Mouse (Mus musculus) hindbrain, embryonic 10.5 days (tissue): Measurements from ENCODE around the gene Dpagt1. TPM values are rescaled to one million over a fixed set of nuclear protein-coding genes. Genes with fewer than 3 reads are reported as not detected.
"Not testable (repeated sequence)": the region's sequence is repeated elsewhere in the genome, so short reads cannot be mapped to it uniquely, and the experiment has no call there.

Experiments
- DNase-seq: peaks from one replicate; pipeline ENCODE4 v3.0.0-alpha.2; 2017; ENCODE audit warnings: low spot score
- H3K27ac ChIP-seq: fragments of 300-500 bp; sonication (generic); 2 replicates; pipeline ENCODE4 v1.5.1; 2016; ENCODE audit warnings: mild to moderate bottlenecking, moderate library complexity
- H3K27me3 ChIP-seq: fragments of 300-500 bp; sonication (generic); 2 replicates; pipeline ENCODE4 v1.6.1; 2016; ENCODE audit warnings: mild to moderate bottlenecking; ENCODE audit not compliant: poor library complexity, insufficient read depth, severe bottlenecking
- H3K36me3 ChIP-seq: fragments of 300-500 bp; sonication (generic); 2 replicates; pipeline ENCODE4 v1.6.1; 2016; ENCODE audit warnings: mild to moderate bottlenecking, moderate library complexity
- H3K4me1 ChIP-seq: fragments of 300-500 bp; sonication (generic); replicated peaks from 2 replicates; pipeline ENCODE4 v1.6.1; 2016; ENCODE audit warnings: mild to moderate bottlenecking
- H3K4me3 ChIP-seq: fragments of 300-500 bp; sonication (generic); 2 replicates; pipeline ENCODE4 v1.5.1; 2016; ENCODE audit warnings: mild to moderate bottlenecking, moderate library complexity
- H3K9me3 ChIP-seq: fragments of 300-500 bp; sonication (generic); 2 replicates; pipeline ENCODE4 v1.6.1; 2016; ENCODE audit warnings: mild to moderate bottlenecking, moderate library complexity
- WGBS: fragments of 180-500 bp; shearing (Covaris S2); methylation state at CpG from one replicate; pipeline ENCODE4 v1.1.7; 2016; 5-methylcytosine and 5-hydroxymethylcytosine counted together
- polyA plus RNA-seq: library from polyadenylated mRNA; unstranded; fragments of >200 nt; fragmentation: Nextera tagmentation; extraction: Ambion mirVana; gene quantifications from 2 replicates; pipeline ENCODE4 v1.2.1, GENCODE M21; 2016

Dpagt1 gene
- polyA plus RNA-seq, 1 experiment from 2014 or later, result 46.7 TPM

- H3K27me3 ChIP-seq, result no peaks in the 10 kb centered on the region
- peak overlapping the region; percentile 99 for H3K27ac ChIP-seq
- H3K4me1 ChIP-seq, result peaks cover 15% of the 10 kb centered on the region
- H3K9me3 ChIP-seq, result peaks cover 11% of the 10 kb centered on the region
- H3K4me3 ChIP-seq, result peak overlapping the region; percentile 99
- 4% methylated on average over 5 of the region's 5 CpGs for WGBS
- peaks cover 77% of the 10 kb centered on the region for H3K36me3 ChIP-seq
- no peak for DNase-seq
These were observed 10.2 kb downstream of the Dpagt1 start for GRCm38 (mm10) chr9:44336093-44336406.

GRCm38 (mm10) chr9:44336513-44336912 is 10.7 kb downstream of the Dpagt1 start:
- not testable (repeated sequence) for H3K27me3 ChIP-seq, DNase-seq
- peak overlapping the region; percentile 40; the same call in 1 of the 2 replicates for H3K27ac ChIP-seq
- H3K9me3 ChIP-seq, result peaks cover 11% of the 10 kb centered on the region
- H3K36me3 ChIP-seq, result peaks cover 77% of the 10 kb centered on the region
- H3K4me3 ChIP-seq, result peak overlapping the region; percentile 99
- peaks cover 15% of the 10 kb centered on the region for H3K4me1 ChIP-seq
- 39% methylated on average over 4 of the region's 4 CpGs for WGBS

GRCm38 (mm10) chr9:44336964-44337363 is 11.1 kb downstream of the Dpagt1 start:
- H3K4me3 ChIP-seq, result peak overlapping the region; percentile 99
- peaks cover 77% of the 10 kb centered on the region for H3K36me3 ChIP-seq
- no peaks in the 10 kb centered on the region for H3K27me3 ChIP-seq
- peak overlapping the region; percentile 40; the same call in 1 of the 2 replicates for H3K27ac ChIP-seq
- H3K4me1 ChIP-seq, result peaks cover 18% of the 10 kb centered on the region
- WGBS, result 79% methylated on average over 3 of the region's 3 CpGs
- DNase-seq, result no peak
- H3K9me3 ChIP-seq, result peaks cover 11% of the 10 kb centered on the region

DNA sequence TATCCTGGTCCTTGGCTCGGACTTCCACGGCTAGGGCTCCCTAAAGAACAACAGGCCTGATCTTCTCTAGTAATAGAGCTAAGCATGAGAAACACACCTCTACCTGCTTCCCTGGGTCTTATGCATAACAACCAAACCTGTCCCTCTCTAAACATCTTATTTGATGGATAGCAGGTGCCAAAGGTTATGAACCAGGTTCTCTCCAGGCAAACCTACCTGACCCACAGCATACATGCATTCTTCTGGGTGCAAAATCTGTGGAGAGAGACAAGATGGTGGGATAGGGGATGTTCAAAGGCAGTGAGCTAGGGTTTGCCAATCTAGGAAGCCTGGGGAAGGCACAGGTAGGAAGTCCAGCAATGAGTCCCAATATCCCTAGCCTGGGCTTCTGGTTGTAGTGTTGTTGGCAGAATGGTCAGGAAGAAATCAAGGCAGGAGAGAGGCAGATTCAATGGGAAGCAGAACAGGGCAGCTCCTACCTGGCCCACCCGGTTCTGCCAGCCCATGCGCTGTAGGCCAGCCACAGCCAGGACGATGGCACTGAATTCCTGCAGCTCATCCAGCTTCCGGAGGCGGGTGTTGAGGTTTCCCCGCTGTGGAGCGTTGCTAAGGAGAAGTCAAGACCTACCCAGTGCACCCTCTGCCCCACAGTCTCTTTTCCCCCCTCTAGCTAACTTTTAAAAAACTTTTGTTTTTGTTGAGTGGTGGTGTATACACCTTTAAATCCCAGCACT is 11.8 kb downstream of the Dpagt1 start:
- Histone ChIP-seq H3K36me3 (peaks cover 75% of the 10 kb centered on the region), H3K4me3 (peak overlapping the region; percentile 99), H3K27me3 (no peaks in the 10 kb centered on the region), H3K27ac (peak overlapping the region; percentile 40; the same call in 1 of the 2 replicates), H3K9me3 (peaks cover 11% of the 10 kb centered on the region), H3K4me1 (peaks cover 24% of the 10 kb centered on the region)
- WGBS, result 72% methylated on average over 9 of the region's 9 CpGs
- peak; percentile 34 for DNase-seq

GRCm38 (mm10) chr9:44338574-44338973 is 12.8 kb downstream of the Dpagt1 start:
- peaks cover 34% of the 10 kb centered on the region for H3K4me1 ChIP-seq
- no peak overlapping the region for H3K4me3 ChIP-seq
- 83% methylated on average over 5 of the region's 5 CpGs for WGBS
- H3K27me3 ChIP-seq, result no peaks in the 10 kb centered on the region
- no peak overlapping the region for H3K27ac ChIP-seq
- peaks cover 65% of the 10 kb centered on the region for H3K36me3 ChIP-seq
- DNase-seq, result no peak
- 0 out of 2 replicates have a peak, but pooled peaks cover 4% of the 10 kb centered on the region for H3K9me3 ChIP-seq

DNA sequence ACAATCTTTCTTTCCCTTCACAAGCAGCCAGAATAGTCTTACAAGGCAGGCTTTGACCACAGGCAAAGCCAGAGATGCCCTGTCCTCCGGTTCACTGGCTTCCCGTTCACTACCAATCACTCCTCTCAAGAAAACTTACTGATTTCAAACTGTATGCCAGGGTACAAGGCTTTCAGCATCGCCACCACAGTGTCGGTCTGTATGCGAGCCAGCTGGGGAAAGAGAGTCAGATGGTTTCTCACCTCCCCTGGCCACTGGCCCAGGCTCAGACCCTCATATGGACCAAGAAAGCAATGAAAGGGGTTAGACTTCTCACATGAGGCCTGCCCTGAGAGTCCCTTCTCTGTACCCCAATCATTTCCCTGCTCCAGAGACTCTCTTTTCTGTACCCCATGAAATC is 15.7 kb downstream of the Dpagt1 start:
- peaks cover 69% of the 10 kb centered on the region for H3K36me3 ChIP-seq
- H3K27ac ChIP-seq, result peak overlapping the region; percentile 50; the same call in 1 of the 2 replicates
- no peak for DNase-seq
- peak overlapping the region; percentile 78 for H3K4me3 ChIP-seq
- WGBS, result 92% methylated on average over 5 of the region's 5 CpGs
- no peaks in the 10 kb centered on the region for H3K27me3 ChIP-seq
- no peaks in the 10 kb centered on the region for H3K9me3 ChIP-seq
- peaks cover 38% of the 10 kb centered on the region for H3K4me1 ChIP-seq

GRCm38 (mm10) chr9:44342173-44342572 is 16.4 kb downstream of the Dpagt1 start:
- Histone ChIP-seq H3K36me3 (peaks cover 69% of the 10 kb centered on the region), H3K4me1 (peaks cover 31% of the 10 kb centered on the region), H3K27me3 (no peaks in the 10 kb centered on the region), H3K4me3 (peak overlapping the region; percentile 78), H3K9me3 (no peaks in the 10 kb centered on the region), H3K27ac (peak overlapping the region; percentile 50)
- WGBS, result 81% methylated on average over 3 of the region's 3 CpGs
- DNase-seq, result no peak

- 87% methylated on average over 1 of the region's 1 CpGs for WGBS
- Histone ChIP-seq H3K9me3 (no peaks in the 10 kb centered on the region), H3K4me3 (peak overlapping the region; percentile 78), H3K4me1 (peaks cover 27% of the 10 kb centered on the region), H3K36me3 (peaks cover 69% of the 10 kb centered on the region), H3K27me3 (no peaks in the 10 kb centered on the region), H3K27ac (peak overlapping the region; percentile 98)
- no peak for DNase-seq
These were observed 16.8 kb downstream of the Dpagt1 start for GRCm38 (mm10) chr9:44342605-44343004.

- H3K4me1 ChIP-seq, result peaks cover 24% of the 10 kb centered on the region
- 19% methylated on average over 6 of the region's 6 CpGs for WGBS
- H3K27ac ChIP-seq, result peak overlapping the region; percentile 98
- H3K4me3 ChIP-seq, result peak overlapping the region; percentile 78
- DNase-seq, result no peak
- peaks cover 69% of the 10 kb centered on the region for H3K36me3 ChIP-seq
- no peaks in the 10 kb centered on the region for H3K9me3 ChIP-seq
- H3K27me3 ChIP-seq, result no peaks in the 10 kb centered on the region
These were observed 17.5 kb downstream of the Dpagt1 start for GRCm38 (mm10) chr9:44343290-44343689.

DNA sequence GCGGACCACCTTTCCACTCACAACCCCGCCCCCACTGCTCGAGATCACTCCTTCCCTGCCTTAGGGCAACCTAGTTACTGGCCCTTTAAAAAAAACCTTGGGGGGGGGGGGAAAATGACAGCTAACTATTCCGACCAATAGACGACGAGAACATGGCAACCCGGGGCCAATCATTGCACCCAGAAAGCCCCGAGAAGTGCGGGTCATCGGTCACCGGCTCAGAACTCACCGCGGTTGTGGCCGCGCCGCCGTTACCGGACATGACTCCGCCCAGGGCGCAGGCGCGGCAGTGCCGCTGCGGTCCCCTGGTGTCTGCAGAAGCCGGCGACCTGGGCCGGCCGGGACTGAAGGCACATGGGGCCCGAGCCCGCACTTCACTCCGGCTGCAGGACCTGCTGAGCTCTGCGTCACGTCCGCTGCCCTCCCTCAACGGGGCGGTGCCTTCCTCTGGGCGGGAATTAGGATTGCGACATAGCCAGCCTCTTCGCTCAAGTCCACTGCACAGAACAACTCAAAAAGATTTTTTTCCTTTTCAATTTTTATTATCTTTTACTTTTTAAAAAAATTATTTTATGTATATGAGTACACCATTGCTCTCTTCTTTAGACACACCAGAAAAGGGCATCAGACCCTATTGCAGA is 18.1 kb downstream of the Dpagt1 start, which contains the start of gene Hmbs:
TSS of gene Hmbs (minus strand) at position 448 of the 641 bp plus-strand sequence.
- Histone ChIP-seq H3K36me3 (peaks cover 69% of the 10 kb centered on the region), H3K27ac (peak within 1 kb of the TSS; percentile 98), H3K4me3 (peak within 1 kb of the TSS; percentile 78), H3K27me3 (no peaks in the 10 kb centered on the region), H3K9me3 (no peaks in the 10 kb centered on the region), H3K4me1 (peaks cover 24% of the 10 kb centered on the region)
- DNase-seq, result peak; percentile 94
- WGBS, result under 1% methylated on average over 39 of the region's 39 CpGs

DNA sequence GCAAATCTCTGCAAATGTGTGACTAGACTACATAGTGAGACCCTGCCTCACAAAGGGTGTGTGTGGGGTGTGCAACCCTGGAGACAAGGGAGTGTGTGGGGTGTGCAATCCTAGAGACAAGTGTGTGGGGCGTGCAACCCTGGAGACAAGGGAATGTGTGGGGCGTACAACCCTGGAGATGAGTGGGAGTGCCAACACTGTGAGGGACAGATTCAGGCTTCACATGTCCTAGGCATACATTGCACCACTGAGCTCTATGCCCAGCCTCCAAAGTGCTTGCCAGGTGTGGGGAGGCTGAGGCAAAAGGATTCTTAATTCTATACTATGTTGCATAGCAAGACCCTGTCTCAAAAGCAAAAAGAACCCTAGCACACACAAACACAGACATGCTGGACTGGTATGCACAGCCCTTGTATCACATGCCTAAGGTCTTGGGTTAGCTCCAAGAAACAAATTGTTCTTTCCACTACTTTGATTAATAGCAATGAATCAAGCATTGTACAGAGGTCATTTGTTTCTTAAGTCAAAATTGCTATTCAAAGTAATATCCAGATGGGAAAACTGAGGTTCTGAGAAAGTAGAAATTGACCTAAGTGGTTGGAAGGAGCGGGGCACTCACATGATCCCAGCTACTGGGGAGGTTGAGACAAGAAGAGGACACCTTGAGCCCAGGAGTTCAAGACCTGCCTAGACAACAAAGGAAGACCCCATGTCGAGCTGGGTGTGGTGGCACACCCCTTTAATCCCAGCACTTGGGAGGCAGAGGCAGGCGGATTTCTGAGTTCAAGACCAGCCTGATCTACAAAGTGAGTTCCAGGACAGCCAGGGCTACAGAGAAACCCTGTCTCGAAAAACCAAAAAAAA is 20.0 kb downstream of the Dpagt1 start:
- WGBS, result 86% methylated on average over 6 of the region's 6 CpGs
- Histone ChIP-seq H3K9me3 (no peaks in the 10 kb centered on the region), H3K4me3 (no peak overlapping the region), H3K27me3 (no peaks in the 10 kb centered on the region), H3K4me1 (peaks cover 24% of the 10 kb centered on the region), H3K36me3 (peaks cover 70% of the 10 kb centered on the region), H3K27ac (no peak overlapping the region)
- DNase-seq, result no peak

DNA sequence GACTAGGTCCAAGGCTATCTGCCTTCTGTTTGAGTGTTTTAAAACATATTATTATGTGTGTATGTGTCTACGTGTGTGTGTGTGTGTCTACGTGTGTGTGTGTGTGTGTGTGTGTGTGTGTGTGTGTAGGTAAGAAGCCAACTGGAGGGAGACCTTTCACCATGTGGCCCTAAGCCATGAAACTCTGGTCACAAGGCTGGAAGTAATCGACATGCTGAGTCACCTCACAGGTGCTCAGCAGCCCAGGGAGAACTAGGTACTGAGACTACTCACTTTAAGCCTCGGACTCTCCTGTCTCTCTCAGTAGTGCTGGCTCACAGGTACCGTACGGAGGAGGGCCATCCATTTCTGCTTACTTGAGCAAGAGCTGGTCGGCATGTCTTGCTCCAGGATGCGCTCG is 21.3 kb downstream of the Dpagt1 start:
- H3K27ac ChIP-seq, result no peak overlapping the region
- peaks cover 70% of the 10 kb centered on the region for H3K36me3 ChIP-seq
- WGBS, result 92% methylated on average over 9 of the region's 9 CpGs
- H3K9me3 ChIP-seq, result no peaks in the 10 kb centered on the region
- H3K4me1 ChIP-seq, result peaks cover 20% of the 10 kb centered on the region
- DNase-seq, result no peak
- H3K4me3 ChIP-seq, result no peak overlapping the region
- no peaks in the 10 kb centered on the region for H3K27me3 ChIP-seq
